Mouse (Mus musculus) lung, embryonic 14.5 days (tissue): ENCODE measurements around the gene Sp1. TPM values are rescaled to one million over a fixed set of nuclear protein-coding genes. Genes with fewer than 3 reads are reported as not detected.
A peak's percentile ranks its signal among the peaks of the same experiment; 100 is the strongest.

Experiments used
- ATAC-seq: fragments of 200-750 bp; cut with Nextera tagmentation; 2 replicates; pipeline ENCODE4 v1.8.0; 2017; ENCODE audit warnings: mild to moderate bottlenecking, moderate TSS enrichment, moderate library complexity; ENCODE audit not compliant: insufficient read depth
- DNase-seq: peaks from one replicate; pipeline ENCODE4 v3.0.0-alpha.2; 2015
- H3K27ac ChIP-seq: fragments of 300-500 bp; sonication (generic); 2 replicates; pipeline ENCODE4 v1.5.1; 2014; ENCODE audit warnings: low read depth, mild to moderate bottlenecking, moderate library complexity
- H3K27me3 ChIP-seq: fragments of 300-500 bp; sonication (generic); 2 replicates; pipeline ENCODE4 v1.6.1; 2014; ENCODE audit warnings: low read length, control low read depth; ENCODE audit not compliant: insufficient read depth
- H3K36me3 ChIP-seq: fragments of 300-500 bp; sonication (generic); 2 replicates; pipeline ENCODE4 v1.6.1; 2014; ENCODE audit warnings: control low read depth; ENCODE audit not compliant: insufficient read depth
- H3K4me1 ChIP-seq: fragments of 300-500 bp; sonication (generic); 2 replicates; pipeline ENCODE4 v1.6.1; 2014; ENCODE audit warnings: antibody characterized with exemption, control low read depth; ENCODE audit not compliant: insufficient read depth
- H3K4me2 ChIP-seq: fragments of 300-500 bp; sonication (generic); 2 replicates; pipeline ENCODE4 v1.6.1; 2014; ENCODE audit warnings: mild to moderate bottlenecking
- H3K4me3 ChIP-seq: fragments of 300-500 bp; sonication (generic); 2 replicates; pipeline ENCODE4 v1.5.1; 2014; ENCODE audit warnings: low read depth, low read length
- H3K9ac ChIP-seq: fragments of 300-500 bp; sonication (generic); 2 replicates; pipeline ENCODE4 v1.6.1; 2014
- H3K9me3 ChIP-seq: fragments of 300-500 bp; sonication (generic); 2 replicates; pipeline ENCODE4 v1.6.1; 2016; ENCODE audit warnings: low read depth, low read length, control low read depth
- CTCF ChIP-seq: IDR thresholded peaks from 2 replicates; pipeline ENCODE4 v1.5.1; 2016; ENCODE audit warnings: antibody characterized with exemption, low read depth
- WGBS: fragments of 180-500 bp; shearing (Covaris S2); extraction: QIAGEN DNeasy Blood & Tissue Kit; methylation state at CpG from one replicate; pipeline ENCODE4 v1.1.7; 2014; 5-methylcytosine and 5-hydroxymethylcytosine counted together
- polyA plus RNA-seq: library from polyadenylated mRNA; unstranded; fragments of >200 nt; fragmentation: Nextera tagmentation; extraction: Ambion mirVana; gene quantifications from 2 replicates; pipeline ENCODE4 v1.2.1, GENCODE M21; 2014

Sp1 gene
- polyA plus RNA-seq, 1 experiment from 2014 or later: 16.1 TPM

- DNase-seq (peak; percentile 95), ATAC-seq (peak; percentile 90)
- no peaks in the 10 kb centered on the region for H3K9me3 ChIP-seq
- no peaks in the 10 kb centered on the region for H3K36me3 ChIP-seq
- H3K9ac ChIP-seq: peak overlapping the region; percentile 48
- TF ChIP-seq CTCF: no peak
- WGBS: 2% methylated on average over 34 of the region's 34 CpGs
- H3K4me3 ChIP-seq: peak overlapping the region; percentile 36
- H3K4me2 ChIP-seq: peak overlapping the region; percentile 61
- H3K27ac ChIP-seq: peak overlapping the region; percentile 94
- H3K4me1 ChIP-seq: peaks cover 7% of the 10 kb centered on the region; the same call in 1 of the 2 replicates
- H3K27me3 ChIP-seq: no peaks in the 10 kb centered on the region
Measured at GRCm38 (mm10) chr15:102399229-102400221, 6.4 kb upstream of the Sp1 start.

- Histone ChIP-seq H3K9me3 (no peaks in the 10 kb centered on the region), H3K9ac (no peak overlapping the region), H3K27ac (peak overlapping the region; percentile 19; the same call in 1 of the 2 replicates), H3K4me1 (peaks cover 7% of the 10 kb centered on the region; the same call in 1 of the 2 replicates), H3K4me2 (peak overlapping the region; percentile 61), H3K27me3 (no peaks in the 10 kb centered on the region), H3K4me3 (no peak overlapping the region), H3K36me3 (no peaks in the 10 kb centered on the region)
- no peak for ATAC-seq
- no peak for TF ChIP-seq CTCF
- WGBS: 72% methylated on average over 10 of the region's 10 CpGs
- DNase-seq: no peak
Measured at GRCm38 (mm10) chr15:102400476-102401045, 5.4 kb upstream of the Sp1 start.

GRCm38 (mm10) chr15:102401278-102401677, 4.7 kb upstream of the Sp1 start:
- Histone ChIP-seq H3K36me3 (no peaks in the 10 kb centered on the region), H3K4me3 (no peak overlapping the region), H3K27ac (no peak overlapping the region), H3K9ac (no peak overlapping the region), H3K27me3 (no peaks in the 10 kb centered on the region), H3K4me2 (no peak overlapping the region), H3K4me1 (peaks cover 7% of the 10 kb centered on the region; the same call in 1 of the 2 replicates), H3K9me3 (no peaks in the 10 kb centered on the region)
- ATAC-seq (no peak), DNase-seq (no peak)
- 74% methylated on average over 2 of the region's 2 CpGs for WGBS
- no peak for TF ChIP-seq CTCF

- Histone ChIP-seq H3K36me3 (no peaks in the 10 kb centered on the region), H3K27me3 (no peaks in the 10 kb centered on the region), H3K27ac (no peak overlapping the region), H3K4me2 (no peak overlapping the region), H3K9ac (no peak overlapping the region), H3K4me1 (peaks cover 9% of the 10 kb centered on the region; the same call in 1 of the 2 replicates), H3K9me3 (no peaks in the 10 kb centered on the region), H3K4me3 (no peak overlapping the region)
- WGBS: 94% methylated on average over 3 of the region's 3 CpGs
- ATAC-seq (no peak), DNase-seq (no peak)
- no peak for TF ChIP-seq CTCF
Measured at GRCm38 (mm10) chr15:102402210-102402609, 3.7 kb upstream of the Sp1 start.

GRCm38 (mm10) chr15:102404608-102405488, 1.1 kb upstream of the Sp1 start:
- Histone ChIP-seq H3K9ac (peak overlapping the region; percentile 74), H3K4me3 (peak overlapping the region; percentile 51), H3K9me3 (no peaks in the 10 kb centered on the region), H3K36me3 (peaks cover 25% of the 10 kb centered on the region), H3K4me1 (peaks cover 20% of the 10 kb centered on the region), H3K4me2 (peak overlapping the region; percentile 65), H3K27ac (peak overlapping the region; percentile 100), H3K27me3 (no peaks in the 10 kb centered on the region)
- peak; percentile 75 for TF ChIP-seq CTCF
- DNase-seq (peak; percentile 13), ATAC-seq (no peak)
- WGBS: 16% methylated on average over 34 of the region's 34 CpGs

- 1% methylated on average over 27 of the region's 69 CpGs for WGBS
- peaks cover 37% of the 10 kb centered on the region for H3K36me3 ChIP-seq
- H3K4me2 ChIP-seq: peak overlapping the region; percentile 56
- H3K4me1 ChIP-seq: peaks cover 21% of the 10 kb centered on the region
- no peak for TF ChIP-seq CTCF
- ATAC-seq (peak; percentile 21), DNase-seq (peak; percentile 86)
- no peaks in the 10 kb centered on the region for H3K27me3 ChIP-seq
- peak overlapping the region; percentile 96 for H3K9ac ChIP-seq
- no peaks in the 10 kb centered on the region for H3K9me3 ChIP-seq
- H3K27ac ChIP-seq: peak overlapping the region; percentile 100
- H3K4me3 ChIP-seq: peak overlapping the region; percentile 72
Measured at GRCm38 (mm10) chr15:102406196-102406911, 411 bp downstream of the Sp1 start.
